15 mouse cellular contexts compared by ENCODE assay signal in the genomic region with DNA sequence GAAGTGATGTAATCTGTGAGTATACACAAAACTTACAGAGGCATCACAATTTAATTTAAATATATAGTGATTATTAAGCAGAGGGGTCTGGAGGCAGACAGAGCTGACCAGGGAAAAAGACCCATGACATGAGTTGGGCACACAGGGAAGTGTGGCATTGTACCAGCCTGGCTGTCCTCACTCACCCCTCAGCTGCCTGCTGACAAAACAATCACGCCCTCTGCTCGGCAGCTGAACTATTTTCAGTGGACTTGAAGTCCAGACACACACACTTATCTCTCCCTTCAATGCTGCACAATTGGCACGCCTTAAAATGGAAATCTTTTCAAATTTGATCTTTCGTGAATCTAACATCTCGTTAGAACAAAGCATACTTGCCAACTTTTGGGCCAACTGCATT.
A peak's percentile ranks its signal among the peaks of the same experiment; 100 is the strongest.
DNase-seq lines count a peak whose midpoint lies in the region; ATAC-seq and TF ChIP-seq lines count a peak whose summit lies in the region.
"Had no signal": no experiment of that assay in that cellular context is flagged by ENCODE, and none has a peak within 500 bp of the region (broad histone marks: within the 10 kb centered on the region; RNA-seq: fewer than 3 reads in every experiment).

No protein-coding gene starts in this region.

- no peak for TF ChIP-seq CTCF in thymus, adult 2 months (IDR thresholded peaks at IDR 0.05; ENCODE audit: borderline replicate concordance, control insufficient read depth, extremely low read depth, insufficient read depth, low read length, poor library complexity)

- H3K4me3 ChIP-seq in heart, embryonic 16.5 days (ENCODE audit: low read length) = no peak overlapping the region
- H3K4me3 ChIP-seq in lung, embryonic 16.5 days (ENCODE audit: low read length) = no peak overlapping the region
- no peak overlapping the region for H3K4me3 ChIP-seq in thymus, adult 2 months (ENCODE audit: control insufficient read depth, insufficient read depth, low read length)
- no peak overlapping the region for H3K4me3 ChIP-seq in kidney, embryonic 14.5 days (ENCODE audit: low read length)
- H3K4me3 ChIP-seq: erythroblast, embryonic 14.5 days; left cerebral cortex, adult 2 months; limb, embryonic 13.5 days had no signal

- no peaks in the 10 kb centered on the region for H3K36me3 ChIP-seq in heart, embryonic 16.5 days (ENCODE audit: control insufficient read depth, insufficient read depth)
- H3K36me3 ChIP-seq in lung, embryonic 16.5 days (ENCODE audit: control insufficient read depth, insufficient read depth, low read length) = no peaks in the 10 kb centered on the region
- H3K36me3 ChIP-seq in thymus, adult 2 months (ENCODE audit: control insufficient read depth, insufficient read depth, low read length) = no peaks in the 10 kb centered on the region
- H3K36me3 ChIP-seq in kidney, embryonic 14.5 days (ENCODE audit: control insufficient read depth, insufficient read depth, low read length) = no peaks in the 10 kb centered on the region
- H3K36me3 ChIP-seq: limb, embryonic 13.5 days had no signal

- peak overlapping the region; percentile 52 for H3K4me2 ChIP-seq in heart, embryonic 16.5 days (ENCODE audit: low read depth, low read length)
- H3K4me2 ChIP-seq in lung, embryonic 16.5 days (ENCODE audit: low read depth, low read length) = no peak overlapping the region
- H3K4me2 ChIP-seq in kidney, embryonic 14.5 days (replicated peaks; ENCODE audit: low read depth, low read length) = no peak overlapping the region
- H3K4me2 ChIP-seq: hindbrain, embryonic 14.5 days; limb, embryonic 13.5 days; midbrain, embryonic 11.5 days had no signal

- no peak for TF ChIP-seq POLR2A in thymus, adult 2 months (IDR thresholded peaks at IDR 0.05; ENCODE audit: control insufficient read depth, extremely low read depth, insufficient read depth, low read length, poor library complexity)

- WGBS in heart, embryonic 16.5 days = 20% methylated on average over 5 of the region's 5 CpGs
- whole genome bisulfite sequencing in lung, embryonic 16.5 days = 44% methylated on average over 5 of the region's 5 CpGs
- 94% methylated on average over 5 of the region's 5 CpGs for WGBS in thymus, adult 2 months
- 77% methylated on average over 5 of the region's 5 CpGs for WGBS in kidney, embryonic 14.5 days

- ATAC-seq in heart, embryonic 16.5 days (replicated peaks; ENCODE audit: extremely low read depth, insufficient read depth, low FRiP score) = peak; percentile 80
- ATAC-seq in lung, embryonic 16.5 days (ENCODE audit: low read depth) = peak; percentile 58; the same call in 1 of the 2 replicates
- no peak for ATAC-seq in kidney, embryonic 14.5 days (ENCODE audit: low FRiP score, low TSS enrichment)
- ATAC-seq: intestine, postnatal 0 days had no signal

- peaks cover 25% of the 10 kb centered on the region for H3K4me1 ChIP-seq in heart, embryonic 16.5 days (ENCODE audit: control insufficient read depth, insufficient read depth, low read length)
- H3K4me1 ChIP-seq in lung, embryonic 16.5 days (replicated peaks; ENCODE audit: control insufficient read depth, insufficient read depth, low read length) = no peaks in the 10 kb centered on the region
- no peaks in the 10 kb centered on the region for H3K4me1 ChIP-seq in thymus, adult 2 months (replicated peaks; ENCODE audit: control insufficient read depth, insufficient read depth, low read length)
- no peaks in the 10 kb centered on the region for H3K4me1 ChIP-seq in kidney, embryonic 14.5 days (ENCODE audit: control insufficient read depth, insufficient read depth, low read length)
- H3K4me1 ChIP-seq: limb, embryonic 13.5 days had no signal

- peak overlapping the region; percentile 84 for H3K27ac ChIP-seq in heart, embryonic 16.5 days (ENCODE audit: low read length)
- H3K27ac ChIP-seq in lung, embryonic 16.5 days (ENCODE audit: low read length) = no peak overlapping the region
- H3K27ac ChIP-seq in thymus, adult 2 months (ENCODE audit: control insufficient read depth, insufficient read depth, low read length) = no peak overlapping the region
- no peak overlapping the region for H3K27ac ChIP-seq in kidney, embryonic 14.5 days (ENCODE audit: low read depth, low read length)
- H3K27ac ChIP-seq: hindbrain, embryonic 14.5 days; left cerebral cortex, adult 2 months; limb, embryonic 13.5 days had no signal

- peak; percentile 23 for DNase-seq in ovary, adult 18-20 months (ENCODE audit: low spot score)
- DNase-seq in ovary, postnatal 14 days (ENCODE audit: low spot score) = no peak
- DNase-seq in telencephalon, adult 2 months (ENCODE audit: low read depth, low spot score) = peak; percentile 6
- DNase-seq in adrenal gland, adult 8-10 months = no peak
- DNase-seq in thymus, adult 2 months = no peak
- DNase-seq: cerebellum, adult 9-11 months had no signal

- no peaks in the 10 kb centered on the region for H3K27me3 ChIP-seq in heart, embryonic 16.5 days (ENCODE audit: control insufficient read depth, insufficient read depth, low read length)
- no peaks in the 10 kb centered on the region for H3K27me3 ChIP-seq in lung, embryonic 16.5 days (ENCODE audit: control insufficient read depth, insufficient read depth, low read depth, low read length)
- H3K27me3 ChIP-seq in thymus, adult 2 months (ENCODE audit: control insufficient read depth, insufficient read depth, low read length) = no peaks in the 10 kb centered on the region
- H3K27me3 ChIP-seq in kidney, embryonic 14.5 days (ENCODE audit: control insufficient read depth, insufficient read depth, low read length) = no peaks in the 10 kb centered on the region
- H3K27me3 ChIP-seq: limb, embryonic 13.5 days had no signal

- no peak overlapping the region for H3K9ac ChIP-seq in heart, embryonic 16.5 days (ENCODE audit: low read length)
- H3K9ac ChIP-seq in lung, embryonic 16.5 days (ENCODE audit: low read length) = no peak overlapping the region
- no peak overlapping the region for H3K9ac ChIP-seq in kidney, embryonic 14.5 days (ENCODE audit: low read depth, low read length)
- H3K9ac ChIP-seq: hindbrain, embryonic 14.5 days; limb, embryonic 13.5 days had no signal

- no peaks in the 10 kb centered on the region for H3K9me3 ChIP-seq in heart, embryonic 16.5 days (replicated peaks; ENCODE audit: control insufficient read depth, low read length)
- H3K9me3 ChIP-seq in lung, embryonic 16.5 days (ENCODE audit: control insufficient read depth, low read length) = no peaks in the 10 kb centered on the region
- H3K9me3 ChIP-seq in kidney, embryonic 14.5 days (ENCODE audit: control insufficient read depth, low read length) = no peaks in the 10 kb centered on the region
- H3K9me3 ChIP-seq: limb, embryonic 13.5 days had no signal

Comparison
In these comparisons a context has a peak if more than half of its experiments do, and no peak if none do; other contexts are left out.
1. DNase-seq: peak in ovary, adult 18-20 months (single experiment) and telencephalon, adult 2 months (single experiment); none in ovary, postnatal 14 days (single experiment), adrenal gland, adult 8-10 months (single experiment) and thymus, adult 2 months (single experiment).